Mouse (Mus musculus) liver, embryonic 12.5 days (tissue): Measurements from ENCODE around the gene Mfap1a. TPM values are rescaled to one million over a fixed set of nuclear protein-coding genes. Genes with fewer than 3 reads are reported as not detected.
"Not testable (repeated sequence)": the region's sequence is repeated elsewhere in the genome, so short reads cannot be mapped to it uniquely, and the experiment has no call there.

Experiments used
- ATAC-seq: fragments of 200-750 bp; cut with Nextera tagmentation; 2 replicates; pipeline ENCODE4 v1.8.0; 2017; ENCODE audit warnings: moderate number of reproducible peaks, mild to moderate bottlenecking, moderate library complexity
- H3K27ac ChIP-seq: fragments of 300-500 bp; sonication (generic); 2 replicates; pipeline ENCODE4 v1.5.1; 2016; ENCODE audit warnings: mild to moderate bottlenecking
- H3K27me3 ChIP-seq: fragments of 300-500 bp; sonication (generic); replicated peaks from 2 replicates; pipeline ENCODE4 v1.6.1; 2016; ENCODE audit warnings: mild to moderate bottlenecking, moderate library complexity
- H3K36me3 ChIP-seq: fragments of 300-500 bp; sonication (generic); 2 replicates; pipeline ENCODE4 v1.6.1; 2016; ENCODE audit warnings: mild to moderate bottlenecking, moderate library complexity
- H3K4me1 ChIP-seq: fragments of 300-500 bp; sonication (generic); 2 replicates; pipeline ENCODE4 v1.6.1; 2016
- H3K4me2 ChIP-seq: fragments of 300-500 bp; sonication (generic); 2 replicates; pipeline ENCODE4 v1.6.1; 2016; ENCODE audit warnings: mild to moderate bottlenecking, moderate library complexity
- H3K4me3 ChIP-seq: fragments of 300-500 bp; sonication (generic); 2 replicates; pipeline ENCODE4 v1.5.1; 2016; ENCODE audit warnings: mild to moderate bottlenecking, moderate library complexity
- H3K9ac ChIP-seq: fragments of 300-500 bp; sonication (generic); 2 replicates; pipeline ENCODE4 v1.6.1; 2016; ENCODE audit warnings: mild to moderate bottlenecking, moderate library complexity
- H3K9me3 ChIP-seq: fragments of 300-500 bp; sonication (generic); replicated peaks from 2 replicates; pipeline ENCODE4 v1.6.1; 2016; ENCODE audit warnings: mild to moderate bottlenecking, moderate library complexity
- WGBS: fragments of 180-500 bp; shearing (Covaris S2); methylation state at CpG from one replicate; pipeline ENCODE4 v1.1.7; 2016; ENCODE audit not compliant: insufficient replicate concordance; 5-methylcytosine and 5-hydroxymethylcytosine counted together
- polyA plus RNA-seq: library from polyadenylated mRNA; unstranded; fragments of >200 nt; fragmentation: Nextera tagmentation; extraction: Ambion mirVana; gene quantifications from 2 replicates; pipeline ENCODE4 v1.2.1, GENCODE M21; 2016

Gene Mfap1a
- polyA plus RNA-seq, 1 experiment from 2014 or later = 17.3 TPM

GRCm38 (mm10) chr2:121473301-121474179 lies 32.9 kb downstream of the Mfap1a start, which contains the start of gene Mfap1b:
Gene Mfap1b, minus strand, starts transcription at chr2:121474067.
- WGBS = 3% methylated on average over 41 of the region's 41 CpGs
- Histone ChIP-seq H3K27ac (peak within 1 kb of the TSS; percentile 80), H3K9ac (peak within 1 kb of the TSS; percentile 78), H3K4me2 (peak within 1 kb of the TSS; percentile 79), H3K4me3 (peak within 1 kb of the TSS; percentile 74), H3K36me3 (peaks cover 15% of the 10 kb centered on the region), H3K4me1 (peaks cover 13% of the 10 kb centered on the region; the same call in 1 of the 2 replicates)
- peak; percentile 95 for ATAC-seq
- not testable (repeated sequence) for H3K9me3 ChIP-seq, H3K27me3 ChIP-seq

GRCm38 (mm10) chr2:121472783-121473182 lies 33.7 kb downstream of the Mfap1a start:
- H3K27me3 ChIP-seq, H3K9ac ChIP-seq, H3K9me3 ChIP-seq, H3K27ac ChIP-seq, ATAC-seq: not testable (repeated sequence)
- 90% methylated on average over 3 of the region's 3 CpGs for WGBS
- Histone ChIP-seq H3K4me2 (peak overlapping the region; percentile 79), H3K4me1 (peaks cover 13% of the 10 kb centered on the region; the same call in 1 of the 2 replicates), H3K36me3 (peaks cover 18% of the 10 kb centered on the region), H3K4me3 (peak overlapping the region; percentile 74)

GRCm38 (mm10) chr2:121468982-121469381 lies 37.5 kb downstream of the Mfap1a start:
- 73% methylated on average over 4 of the region's 6 CpGs for WGBS

GRCm38 (mm10) chr2:121460071-121460470 lies 46.4 kb downstream of the Mfap1a start:
- H3K36me3 ChIP-seq = peaks cover 35% of the 10 kb centered on the region
- no peak overlapping the region for H3K27ac ChIP-seq
- no peak overlapping the region for H3K4me2 ChIP-seq
- H3K27me3 ChIP-seq = no peaks in the 10 kb centered on the region
- no peak for ATAC-seq
- 74% methylated on average over 2 of the region's 2 CpGs for WGBS
- H3K9ac ChIP-seq = no peak overlapping the region
- no peaks in the 10 kb centered on the region for H3K9me3 ChIP-seq
- H3K4me1 ChIP-seq = peaks cover 24% of the 10 kb centered on the region
- no peak overlapping the region for H3K4me3 ChIP-seq

More at GRCm38 (mm10) chr2:121468982-121469381, 37.5 kb downstream of the Mfap1a start:
- not testable (repeated sequence) for H3K27ac ChIP-seq, H3K27me3 ChIP-seq, H3K4me2 ChIP-seq, H3K9ac ChIP-seq, H3K9me3 ChIP-seq, H3K4me1 ChIP-seq, ATAC-seq, H3K4me3 ChIP-seq
- H3K36me3 ChIP-seq = peaks cover 11% of the 10 kb centered on the region

- peak; percentile 96 for ATAC-seq
- Histone ChIP-seq H3K4me1 (peaks cover 31% of the 10 kb centered on the region), H3K27me3 (no peaks in the 10 kb centered on the region), H3K4me3 (peak within 1 kb of the TSS; percentile 75), H3K27ac (peak within 1 kb of the TSS; percentile 87), H3K9me3 (no peaks in the 10 kb centered on the region), H3K4me2 (peak within 1 kb of the TSS; percentile 80), H3K9ac (peak within 1 kb of the TSS; percentile 78), H3K36me3 (peaks cover 62% of the 10 kb centered on the region)
- WGBS = 4% methylated on average over 41 of the region's 41 CpGs
Observed at GRCm38 (mm10) chr2:121456692-121457642, 49.5 kb downstream of the Mfap1a start, which contains the start of gene Serinc4. Gene Serinc4, minus strand, starts transcription at chr2:121456781.

GRCm38 (mm10) chr2:121455534-121455933 lies 50.9 kb downstream of the Mfap1a start:
- H3K4me2 ChIP-seq = no peak overlapping the region
- no peaks in the 10 kb centered on the region for H3K27me3 ChIP-seq
- ATAC-seq = no peak
- no peak overlapping the region for H3K4me3 ChIP-seq
- H3K4me1 ChIP-seq = peaks cover 41% of the 10 kb centered on the region
- H3K27ac ChIP-seq = 0 out of 2 replicates have a peak overlapping the region, but pooled peaks have one; percentile 30
- H3K9ac ChIP-seq = no peak overlapping the region
- WGBS = 70% methylated on average over 5 of the region's 5 CpGs
- H3K36me3 ChIP-seq = peaks cover 63% of the 10 kb centered on the region
- no peaks in the 10 kb centered on the region for H3K9me3 ChIP-seq

GRCm38 (mm10) chr2:121453917-121454316 lies 52.5 kb downstream of the Mfap1a start:
- Histone ChIP-seq H3K36me3 (peaks cover 47% of the 10 kb centered on the region), H3K27me3 (no peaks in the 10 kb centered on the region), H3K4me2 (no peak overlapping the region), H3K4me3 (no peak overlapping the region), H3K9me3 (no peaks in the 10 kb centered on the region), H3K9ac (no peak overlapping the region), H3K27ac (0 out of 2 replicates have a peak overlapping the region, but pooled peaks have one; percentile 12), H3K4me1 (peaks cover 48% of the 10 kb centered on the region)
- 72% methylated on average over 6 of the region's 6 CpGs for WGBS
- no peak for ATAC-seq

GRCm38 (mm10) chr2:121452990-121453389 lies 53.5 kb downstream of the Mfap1a start, which contains the start of gene Hypk:
Gene Hypk, plus strand, starts transcription at chr2:121453290.
- H3K4me2 ChIP-seq = no peak within 1 kb of the TSS
- no peak for ATAC-seq
- H3K27ac ChIP-seq = 0 out of 2 replicates have a peak within 1 kb of the TSS, but pooled peaks have one; percentile 12
- 75% methylated on average over 4 of the region's 4 CpGs for whole genome bisulfite sequencing
- H3K27me3 ChIP-seq = no peaks in the 10 kb centered on the region
- H3K36me3 ChIP-seq = peaks cover 40% of the 10 kb centered on the region
- no peak within 1 kb of the TSS for H3K9ac ChIP-seq
- H3K9me3 ChIP-seq = no peaks in the 10 kb centered on the region
- no peak within 1 kb of the TSS for H3K4me3 ChIP-seq
- peaks cover 49% of the 10 kb centered on the region for H3K4me1 ChIP-seq

GRCm38 (mm10) chr2:121452361-121452760 lies 54.1 kb downstream of the Mfap1a start:
- Histone ChIP-seq H3K9ac (no peak overlapping the region), H3K9me3 (no peaks in the 10 kb centered on the region), H3K4me2 (no peak overlapping the region), H3K4me3 (no peak overlapping the region), H3K36me3 (peaks cover 40% of the 10 kb centered on the region), H3K4me1 (peaks cover 51% of the 10 kb centered on the region), H3K27ac (no peak overlapping the region), H3K27me3 (no peaks in the 10 kb centered on the region)
- no peak for ATAC-seq
- 70% methylated on average over 4 of the region's 4 CpGs for WGBS

GRCm38 (mm10) chr2:121450093-121450492 lies 56.4 kb downstream of the Mfap1a start:
- Histone ChIP-seq H3K36me3 (peaks cover 36% of the 10 kb centered on the region), H3K27ac (peak overlapping the region; percentile 88), H3K4me2 (peak overlapping the region; percentile 93), H3K9me3 (no peaks in the 10 kb centered on the region), H3K4me3 (peak overlapping the region; percentile 98), H3K27me3 (no peaks in the 10 kb centered on the region), H3K9ac (peak overlapping the region; percentile 99), H3K4me1 (peaks cover 41% of the 10 kb centered on the region)
- 0% methylated on average over 7 of the region's 7 CpGs for WGBS
- ATAC-seq = no peak

- under 1% methylated on average over 54 of the region's 54 CpGs for WGBS
Observed at GRCm38 (mm10) chr2:121449545-121450011, 56.9 kb downstream of the Mfap1a start.

More at GRCm38 (mm10) chr2:121449545-121450011, 56.9 kb downstream of the Mfap1a start:
- Histone ChIP-seq H3K4me3 (peak overlapping the region; percentile 98), H3K4me1 (peaks cover 41% of the 10 kb centered on the region), H3K9ac (peak overlapping the region; percentile 99), H3K36me3 (peaks cover 32% of the 10 kb centered on the region), H3K9me3 (no peaks in the 10 kb centered on the region), H3K4me2 (peak overlapping the region; percentile 93), H3K27ac (peak overlapping the region; percentile 88), H3K27me3 (no peaks in the 10 kb centered on the region)
- ATAC-seq = peak; percentile 13
